12 mouse cellular contexts compared by ENCODE assay signal in genomic region chr15:82453501-82453900, GRCm38 (mm10). TPM values are rescaled to one million over a fixed set of nuclear protein-coding genes. Genes with fewer than 3 reads are reported as not detected.
DNase-seq lines count a peak whose midpoint lies in the region; ATAC-seq and TF ChIP-seq lines count a peak whose summit lies in the region.
"Not testable (repeated sequence)": the region's sequence is repeated elsewhere in the genome, so short reads cannot be mapped to it uniquely, and the experiment has no call there.
"Had no signal": no experiment of that assay in that cellular context is flagged by ENCODE, and none has a peak within 500 bp of the region (broad histone marks: within the 10 kb centered on the region; RNA-seq: fewer than 3 reads in every experiment).

No protein-coding gene starts in this region.

- TF ChIP-seq CTCF in liver, postnatal 0 days (IDR thresholded peaks at IDR 0.05; ENCODE audit: low read depth): not testable (repeated sequence)

- not testable (repeated sequence) for H3K36me3 ChIP-seq in forebrain, embryonic 10.5 days (replicated peaks); heart, embryonic 10.5 days; limb, embryonic 10.5 days; liver, postnatal 0 days (replicated peaks; ENCODE audit: insufficient read depth, low read length)

- ATAC-seq in liver, postnatal 0 days: not testable (repeated sequence)

- DNase-seq in forebrain, embryonic 10.5 days (ENCODE audit: extremely low spot score, low spot score): peak; percentile 7
- peak; percentile 52 for DNase-seq in heart, embryonic 10.5 days (ENCODE audit: low spot score)
- DNase-seq in limb, embryonic 10.5 days (ENCODE audit: low spot score): peak; percentile 21
- DNase-seq in liver, postnatal 0 days: peak; percentile 8

- 81% methylated on average over 6 of the region's 6 CpGs for WGBS in forebrain, embryonic 10.5 days
- 78% methylated on average over 6 of the region's 6 CpGs for WGBS in heart, embryonic 10.5 days
- WGBS in limb, embryonic 10.5 days: 94% methylated on average over 6 of the region's 6 CpGs
- WGBS in liver, postnatal 0 days (ENCODE audit: insufficient replicate concordance): 71% methylated on average over 6 of the region's 6 CpGs

- peak overlapping the region; percentile 23 for H3K9ac ChIP-seq in liver, postnatal 0 days (replicated peaks)

- H3K27ac ChIP-seq in forebrain, embryonic 10.5 days; heart, embryonic 10.5 days; limb, embryonic 10.5 days: not testable (repeated sequence)
- peak overlapping the region; percentile 4; the same call in 1 of the 2 replicates for H3K27ac ChIP-seq in liver, postnatal 0 days (ENCODE audit: low read depth)

- H3K4me1 ChIP-seq in forebrain, embryonic 10.5 days; heart, embryonic 10.5 days; limb, embryonic 10.5 days; liver, postnatal 0 days (ENCODE audit: insufficient read depth): not testable (repeated sequence)

- not testable (repeated sequence) for H3K4me3 ChIP-seq in forebrain, embryonic 10.5 days; heart, embryonic 10.5 days; limb, embryonic 10.5 days
- H3K4me3 ChIP-seq in liver, postnatal 0 days (ENCODE audit: low read depth, low read length): peak overlapping the region; percentile 26

- TF ChIP-seq EP300 in liver, postnatal 0 days (IDR thresholded peaks at IDR 0.05; ENCODE audit: low read depth): not testable (repeated sequence)

- not testable (repeated sequence) for H3K9me3 ChIP-seq in forebrain, embryonic 10.5 days; heart, embryonic 10.5 days; limb, embryonic 10.5 days (replicated peaks); liver, postnatal 0 days (ENCODE audit: low read length)

- H3K4me2 ChIP-seq in liver, postnatal 0 days (ENCODE audit: low read depth, low read length): peak overlapping the region; percentile 56

- not testable (repeated sequence) for H3K27me3 ChIP-seq in forebrain, embryonic 10.5 days (ENCODE audit: poor library complexity, severe bottlenecking); heart, embryonic 10.5 days (ENCODE audit: insufficient read depth, poor library complexity, severe bottlenecking); limb, embryonic 10.5 days (ENCODE audit: low read depth, poor library complexity, severe bottlenecking); liver, postnatal 0 days (ENCODE audit: insufficient read depth, low read length)

RNA-seq across cellular contexts. Expression of gene Cyp2d9, which starts 20.3 kb away (rescaled TPM):
- polyA plus RNA-seq in forebrain, embryonic 10.5 days (2016; fragmentation: Nextera tagmentation; extraction: Ambion mirVana): not detected in 2 replicates
- not detected in 2 replicates for polyA plus RNA-seq in heart, embryonic 10.5 days (2016; fragmentation: Nextera tagmentation; extraction: Ambion mirVana)
- not detected in 2 replicates for polyA plus RNA-seq in limb, embryonic 10.5 days (2016; fragmentation: Nextera tagmentation; extraction: Ambion mirVana)
- 216 and 246 TPM in 2 replicates for polyA plus RNA-seq in liver, postnatal 0 days (2015; fragmentation: Nextera tagmentation; extraction: Ambion mirVana)
- polyA plus RNA-seq: adrenal gland, adult 2 months; brain, embryonic 14.5 days; C2C12; embryonic facial prominence, embryonic 12.5 days; embryonic facial prominence, embryonic 14.5 days; forebrain, embryonic 12.5 days; forebrain, embryonic 14.5 days; forebrain, embryonic 16.5 days had no signal

RNA-seq across cellular contexts. Expression of gene Cyp2d10, which starts 46.5 kb away (rescaled TPM):
- polyA plus RNA-seq in forebrain, embryonic 10.5 days (2016; fragmentation: Nextera tagmentation; extraction: Ambion mirVana): not detected in 2 replicates
- polyA plus RNA-seq in heart, embryonic 10.5 days (2016; fragmentation: Nextera tagmentation; extraction: Ambion mirVana): 0.75 TPM in 1 of 2 replicates, not detected in the other
- polyA plus RNA-seq in limb, embryonic 10.5 days (2016; fragmentation: Nextera tagmentation; extraction: Ambion mirVana): not detected in 2 replicates
- 384 and 387 TPM in 2 replicates for polyA plus RNA-seq in liver, postnatal 0 days (2015; fragmentation: Nextera tagmentation; extraction: Ambion mirVana)
- polyA plus RNA-seq: brain, embryonic 14.5 days; C2C12; embryonic facial prominence, embryonic 12.5 days; embryonic facial prominence, embryonic 14.5 days; forebrain, embryonic 12.5 days; forebrain, embryonic 14.5 days; forebrain, embryonic 16.5 days had no signal

RNA-seq across cellular contexts. Expression of gene Cyp2d11, which starts 59.7 kb away (rescaled TPM):
- not detected in 2 replicates for polyA plus RNA-seq in forebrain, embryonic 10.5 days (2016; fragmentation: Nextera tagmentation; extraction: Ambion mirVana)
- polyA plus RNA-seq in heart, embryonic 10.5 days (2016; fragmentation: Nextera tagmentation; extraction: Ambion mirVana): not detected in 2 replicates
- not detected in 2 replicates for polyA plus RNA-seq in limb, embryonic 10.5 days (2016; fragmentation: Nextera tagmentation; extraction: Ambion mirVana)
- 0.20 and 0.25 TPM in 2 replicates for polyA plus RNA-seq in liver, postnatal 0 days (2015; fragmentation: Nextera tagmentation; extraction: Ambion mirVana)
- polyA plus RNA-seq: adrenal gland, adult 2 months; brain, embryonic 14.5 days; C2C12; embryonic facial prominence, embryonic 12.5 days; embryonic facial prominence, embryonic 14.5 days; forebrain, embryonic 12.5 days; forebrain, embryonic 14.5 days; forebrain, embryonic 16.5 days had no signal

Comparison
In these comparisons a context has a peak if more than half of its experiments do, and no peak if none do; other contexts are left out.
1. RNA of gene Cyp2d9, which starts 20.3 kb away (polyA plus RNA-seq): 216 to 246 TPM in liver, postnatal 0 days; not detected in forebrain, embryonic 10.5 days, not detected in heart, embryonic 10.5 days and not detected in limb, embryonic 10.5 days; every median in the first group is over 100 times any median in the second.
2. RNA of gene Cyp2d10, which starts 46.5 kb away (polyA plus RNA-seq): 384 to 387 TPM in liver, postnatal 0 days; 0.75 TPM in heart, embryonic 10.5 days, not detected in forebrain, embryonic 10.5 days and not detected in limb, embryonic 10.5 days; every median in the first group is over 100 times any median in the second.
3. Peak in every context shown above with its lines, with median percentiles within 50 percentile points of each other: DNase-seq.